Mouse (Mus musculus): ENCODE measurements around the gene Cfap44. TPM values are rescaled to one million over a fixed set of nuclear protein-coding genes. Genes with fewer than 3 reads are reported as not detected.
A peak's percentile ranks its signal among the peaks of the same experiment; 100 is the strongest.

The Cfap44 gene
- polyA plus RNA-seq (2016; fragmentation: Nextera tagmentation; extraction: Ambion mirVana), result 0.79 and 1.2 TPM in 2 replicates

DNA sequence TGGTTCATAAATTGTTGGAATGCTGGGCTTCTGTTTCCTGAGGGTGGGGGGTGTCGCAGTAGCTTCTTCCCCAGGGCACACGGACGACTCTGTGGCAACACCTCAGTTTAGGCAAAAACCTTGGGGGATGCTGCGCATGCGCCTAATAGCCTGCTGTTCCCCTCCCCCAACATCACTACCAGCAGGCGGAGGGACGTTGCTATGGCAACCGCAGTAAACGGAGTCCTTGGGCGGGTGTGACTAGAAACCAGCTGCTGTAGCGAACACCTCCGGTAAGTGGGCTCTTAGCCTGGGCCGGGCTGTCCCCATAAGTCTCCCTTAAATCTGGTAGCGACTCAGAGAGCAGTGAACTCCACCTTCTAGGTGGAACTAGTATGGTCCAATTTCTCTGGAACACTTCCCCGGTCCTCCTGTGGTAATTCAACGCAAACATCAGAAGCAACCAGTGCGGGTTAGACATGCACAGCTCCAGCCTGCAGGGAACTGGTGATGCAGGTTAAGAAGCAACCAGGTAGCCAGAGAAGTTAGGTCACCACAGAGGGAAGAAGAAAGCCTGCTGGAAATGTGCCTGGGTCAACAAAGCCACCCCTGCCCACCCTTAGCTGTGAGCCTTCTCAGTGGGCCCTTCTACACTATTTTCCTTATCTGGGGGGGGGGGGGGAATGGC lies at the start of gene Cfap44:
Gene Cfap44, plus strand, starts transcription at position 220 of the 667 bp plus-strand sequence.
- ATAC-seq (ENCODE audit: insufficient number of reproducible peaks, insufficient read depth, low FRiP score, low TSS enrichment), result peak; percentile 79
- Histone ChIP-seq H3K4me3 (peak within 1 kb of the TSS; percentile 30), H3K36me3 (peaks cover 6% of the 10 kb centered on the region), H3K27ac (0 out of 2 replicates have a peak within 1 kb of the TSS, but pooled peaks have one; percentile 2), H3K27me3 (no peaks in the 10 kb centered on the region), H3K9me3 (no peaks in the 10 kb centered on the region), H3K4me1 (peaks cover 11% of the 10 kb centered on the region), H3K9ac (0 out of 2 replicates have a peak within 1 kb of the TSS, but pooled peaks have one; percentile 11), H3K4me2 (replicated peaks) (peak within 1 kb of the TSS; percentile 52)
- WGBS, result 2% methylated on average over 17 of the region's 17 CpGs

GRCm38 (mm10) chr16:44347071-44347901 lies 47.3 kb upstream of the Cfap44 start, which contains the start of gene Spice1:
Spice1 (plus strand) TSS chr16:44347121.
- WGBS, result under 1% methylated on average over 67 of the region's 67 CpGs
- Histone ChIP-seq H3K27me3 (no peaks in the 10 kb centered on the region), H3K36me3 (no peaks in the 10 kb centered on the region), H3K4me1 (peaks cover 7% of the 10 kb centered on the region; the same call in 1 of the 2 replicates), H3K9ac (peak within 1 kb of the TSS; percentile 63), H3K4me3 (peak within 1 kb of the TSS; percentile 65), H3K27ac (peak within 1 kb of the TSS; percentile 92), H3K9me3 (no peaks in the 10 kb centered on the region), H3K4me2 (replicated peaks) (peak within 1 kb of the TSS; percentile 70)
- ATAC-seq (ENCODE audit: insufficient number of reproducible peaks, insufficient read depth, low FRiP score, low TSS enrichment), result peak; percentile 98

- Histone ChIP-seq H3K9me3 (no peaks in the 10 kb centered on the region), H3K4me2 (replicated peaks) (no peak overlapping the region), H3K4me3 (no peak overlapping the region), H3K36me3 (no peaks in the 10 kb centered on the region), H3K4me1 (peaks cover 7% of the 10 kb centered on the region; the same call in 1 of the 2 replicates), H3K9ac (no peak overlapping the region), H3K27me3 (no peaks in the 10 kb centered on the region), H3K27ac (no peak overlapping the region)
- ATAC-seq (ENCODE audit: insufficient number of reproducible peaks, insufficient read depth, low FRiP score, low TSS enrichment), result no peak
- 91% methylated on average over 4 of the region's 4 CpGs for WGBS
Measured at GRCm38 (mm10) chr16:44349801-44350397, 44.7 kb upstream of the Cfap44 start.

DNA sequence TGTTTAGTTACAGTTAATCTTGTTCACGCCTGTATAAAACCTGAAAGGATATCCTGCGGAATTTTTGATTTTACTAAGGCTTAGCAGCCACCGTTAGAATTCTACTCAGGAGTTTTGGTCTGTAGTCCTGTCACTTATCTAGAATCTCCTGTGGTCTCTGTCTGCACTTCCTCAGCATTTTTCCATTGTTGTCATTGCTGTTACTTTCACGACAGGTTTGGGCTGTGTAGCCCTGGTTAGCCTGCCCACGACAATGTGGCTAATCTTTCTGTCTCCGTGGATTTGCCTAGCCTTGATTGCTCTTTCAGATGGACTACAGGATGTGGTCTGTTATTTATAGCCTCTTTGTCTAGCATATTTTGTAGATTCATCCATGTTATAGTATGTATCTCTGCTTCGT lies 38.3 kb upstream of the Cfap44 start:
- peaks cover 6% of the 10 kb centered on the region for H3K36me3 ChIP-seq
- H3K9ac ChIP-seq, result no peak overlapping the region
- ATAC-seq (ENCODE audit: insufficient number of reproducible peaks, insufficient read depth, low FRiP score, low TSS enrichment), result no peak
- H3K27me3 ChIP-seq, result no peaks in the 10 kb centered on the region
- no peak overlapping the region for H3K27ac ChIP-seq
- no peaks in the 10 kb centered on the region for H3K4me1 ChIP-seq
- no peaks in the 10 kb centered on the region for H3K9me3 ChIP-seq
- no peak overlapping the region for H3K4me2 ChIP-seq (replicated peaks)
- 75% methylated on average over 7 of the region's 7 CpGs for WGBS
- no peak overlapping the region for H3K4me3 ChIP-seq

- H3K4me3 ChIP-seq, result no peak overlapping the region
- no peaks in the 10 kb centered on the region for H3K4me1 ChIP-seq
- H3K27me3 ChIP-seq, result no peaks in the 10 kb centered on the region
- peaks cover 11% of the 10 kb centered on the region for H3K36me3 ChIP-seq
- H3K27ac ChIP-seq, result no peak overlapping the region
- H3K4me2 ChIP-seq (replicated peaks), result no peak overlapping the region
- H3K9me3 ChIP-seq, result no peaks in the 10 kb centered on the region
- no peak for ATAC-seq (ENCODE audit: insufficient number of reproducible peaks, insufficient read depth, low FRiP score, low TSS enrichment)
- no peak overlapping the region for H3K9ac ChIP-seq
- 75% methylated on average over 4 of the region's 4 CpGs for WGBS
Measured at GRCm38 (mm10) chr16:44357571-44358268, 36.9 kb upstream of the Cfap44 start.

DNA sequence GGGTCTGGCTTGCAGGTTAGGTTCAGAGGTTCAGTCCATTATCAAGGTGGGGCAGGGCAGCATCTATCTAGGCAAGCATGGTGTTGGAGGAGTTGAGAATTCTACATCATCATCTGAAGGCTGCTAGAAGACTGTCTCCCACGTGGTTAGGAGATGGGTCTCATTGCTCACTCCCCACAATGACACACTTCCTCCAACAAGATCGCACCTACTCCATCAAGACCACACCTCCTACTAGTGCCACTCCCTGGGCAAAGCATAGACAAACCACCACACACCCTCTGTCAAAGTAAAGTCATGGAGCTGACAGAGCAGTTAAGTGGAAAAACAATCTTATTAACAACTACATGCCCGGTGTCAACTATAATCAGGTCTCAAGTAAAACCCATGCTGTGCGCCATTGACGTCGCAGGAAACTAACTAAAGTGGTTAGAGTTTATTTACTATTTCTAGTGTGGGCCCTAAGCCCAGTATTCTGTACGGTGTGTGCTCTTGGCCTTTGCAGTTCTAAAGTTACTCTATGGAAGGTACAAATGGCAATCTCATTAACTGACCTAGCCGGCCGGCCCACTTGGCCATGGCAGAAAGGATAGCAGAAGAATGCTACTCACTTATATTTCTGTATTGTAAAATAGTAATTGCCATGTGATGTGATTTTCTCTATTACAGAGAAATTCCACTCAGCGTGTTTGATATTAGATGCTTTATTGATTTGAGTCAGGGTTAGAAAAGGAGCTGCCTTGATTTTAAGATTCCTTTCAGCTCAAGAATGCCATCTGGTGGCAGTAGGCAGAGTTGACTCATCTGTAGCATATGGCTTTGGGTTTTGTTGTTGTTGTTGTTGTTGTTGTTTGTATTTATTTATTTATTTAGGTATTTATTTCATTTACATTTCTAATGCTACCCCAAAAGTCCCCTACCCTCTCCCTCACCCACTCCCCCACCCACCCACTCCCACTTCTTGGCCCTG lies 32.4 kb upstream of the Cfap44 start:
- Histone ChIP-seq H3K4me2 (replicated peaks) (no peak overlapping the region), H3K27ac (no peak overlapping the region), H3K9me3 (no peaks in the 10 kb centered on the region), H3K4me3 (no peak overlapping the region), H3K9ac (no peak overlapping the region), H3K36me3 (peaks cover 21% of the 10 kb centered on the region), H3K27me3 (no peaks in the 10 kb centered on the region), H3K4me1 (no peaks in the 10 kb centered on the region)
- WGBS, result 85% methylated on average over 10 of the region's 10 CpGs
- no peak for ATAC-seq (ENCODE audit: insufficient number of reproducible peaks, insufficient read depth, low FRiP score, low TSS enrichment)

DNA sequence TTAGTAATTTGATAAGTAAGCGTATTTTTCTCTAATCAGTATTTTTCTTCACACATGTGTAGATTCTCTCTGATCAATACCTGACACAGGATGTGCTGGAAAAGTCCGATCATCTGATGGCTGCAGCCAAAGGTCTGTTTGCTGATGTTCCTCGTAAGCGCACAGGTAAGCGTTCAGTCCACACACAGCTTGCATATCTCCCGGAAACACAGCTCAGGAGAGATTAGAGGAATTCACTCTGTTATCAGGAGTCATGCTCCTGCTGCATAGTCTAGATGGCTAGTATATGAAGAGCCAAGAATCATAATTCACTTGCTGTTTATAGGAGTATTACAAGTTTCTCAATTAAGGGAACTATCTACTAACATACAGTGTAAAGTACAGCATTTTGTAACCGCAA lies 29.1 kb upstream of the Cfap44 start:
- no peak overlapping the region for H3K4me3 ChIP-seq
- H3K4me1 ChIP-seq, result no peaks in the 10 kb centered on the region
- H3K9me3 ChIP-seq, result no peaks in the 10 kb centered on the region
- WGBS, result 92% methylated on average over 7 of the region's 7 CpGs
- no peak overlapping the region for H3K27ac ChIP-seq
- H3K9ac ChIP-seq, result no peak overlapping the region
- H3K36me3 ChIP-seq, result peaks cover 31% of the 10 kb centered on the region
- H3K4me2 ChIP-seq (replicated peaks), result no peak overlapping the region
- H3K27me3 ChIP-seq, result no peaks in the 10 kb centered on the region
- ATAC-seq (ENCODE audit: insufficient number of reproducible peaks, insufficient read depth, low FRiP score, low TSS enrichment), result no peak

GRCm38 (mm10) chr16:44375459-44375858 lies 19.1 kb upstream of the Cfap44 start:
- no peak overlapping the region for H3K27ac ChIP-seq
- no peaks in the 10 kb centered on the region for H3K9me3 ChIP-seq
- ATAC-seq (ENCODE audit: insufficient number of reproducible peaks, insufficient read depth, low FRiP score, low TSS enrichment), result no peak
- H3K9ac ChIP-seq, result no peak overlapping the region
- 0 out of 2 replicates have a peak, but pooled peaks cover 13% of the 10 kb centered on the region for H3K36me3 ChIP-seq
- H3K4me3 ChIP-seq, result no peak overlapping the region
- no peaks in the 10 kb centered on the region for H3K4me1 ChIP-seq
- H3K4me2 ChIP-seq (replicated peaks), result no peak overlapping the region
- WGBS, result 87% methylated on average over 4 of the region's 4 CpGs
- H3K27me3 ChIP-seq, result no peaks in the 10 kb centered on the region

GRCm38 (mm10) chr16:44380006-44380405 lies 14.6 kb upstream of the Cfap44 start:
- Histone ChIP-seq H3K9me3 (no peaks in the 10 kb centered on the region), H3K27me3 (no peaks in the 10 kb centered on the region), H3K36me3 (0 out of 2 replicates have a peak, but pooled peaks cover 10% of the 10 kb centered on the region), H3K4me2 (replicated peaks) (no peak overlapping the region), H3K4me3 (no peak overlapping the region), H3K27ac (no peak overlapping the region), H3K4me1 (peaks cover 2% of the 10 kb centered on the region; the same call in 1 of the 2 replicates), H3K9ac (no peak overlapping the region)
- no peak for ATAC-seq (ENCODE audit: insufficient number of reproducible peaks, insufficient read depth, low FRiP score, low TSS enrichment)
- 52% methylated on average over 4 of the region's 4 CpGs for WGBS

DNA sequence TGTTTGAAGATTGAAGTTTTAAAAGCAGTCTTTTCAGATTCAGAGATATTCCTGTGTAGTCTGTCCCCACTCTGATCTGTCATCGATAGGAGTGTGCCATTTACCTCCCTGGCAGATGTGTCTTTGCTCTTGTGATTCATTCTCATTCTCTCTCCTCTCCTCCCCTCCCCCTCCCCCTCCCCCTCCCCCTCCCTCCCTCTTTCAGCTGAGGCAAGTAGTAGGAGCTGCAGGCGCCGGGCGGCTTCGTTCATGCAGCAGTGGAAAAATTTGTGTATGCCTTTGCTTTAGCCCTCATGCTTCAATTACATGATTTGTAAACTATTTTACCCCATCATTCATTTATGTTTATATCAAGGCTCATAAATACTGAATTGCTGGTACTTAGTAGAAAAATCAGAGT lies 13.0 kb upstream of the Cfap44 start:
- Histone ChIP-seq H3K36me3 (0 out of 2 replicates have a peak, but pooled peaks cover 10% of the 10 kb centered on the region), H3K9ac (no peak overlapping the region), H3K4me3 (no peak overlapping the region), H3K4me1 (peaks cover 2% of the 10 kb centered on the region; the same call in 1 of the 2 replicates), H3K9me3 (no peaks in the 10 kb centered on the region), H3K27me3 (no peaks in the 10 kb centered on the region), H3K27ac (no peak overlapping the region), H3K4me2 (replicated peaks) (no peak overlapping the region)
- WGBS, result 10% methylated on average over 5 of the region's 5 CpGs
- no peak for ATAC-seq (ENCODE audit: insufficient number of reproducible peaks, insufficient read depth, low FRiP score, low TSS enrichment)
